Mouse (Mus musculus) inflammation-experienced regulatory T-cells (primary cell): ENCODE data around the gene Fpr-rs7. TPM values are rescaled to one million over a fixed set of nuclear protein-coding genes. Genes with fewer than 3 reads are reported as not detected.

ENCODE experiments used
- polyA plus RNA-seq, 2 experiments: library from polyadenylated mRNA; unstranded; fragments of 100-300 nt; shearing (Covaris generic); gene quantifications; one replicate each; pipeline ENCODE4 v1.2.1; 2017

The Fpr-rs7 gene
- polyA plus RNA-seq, result not detected

DNA sequence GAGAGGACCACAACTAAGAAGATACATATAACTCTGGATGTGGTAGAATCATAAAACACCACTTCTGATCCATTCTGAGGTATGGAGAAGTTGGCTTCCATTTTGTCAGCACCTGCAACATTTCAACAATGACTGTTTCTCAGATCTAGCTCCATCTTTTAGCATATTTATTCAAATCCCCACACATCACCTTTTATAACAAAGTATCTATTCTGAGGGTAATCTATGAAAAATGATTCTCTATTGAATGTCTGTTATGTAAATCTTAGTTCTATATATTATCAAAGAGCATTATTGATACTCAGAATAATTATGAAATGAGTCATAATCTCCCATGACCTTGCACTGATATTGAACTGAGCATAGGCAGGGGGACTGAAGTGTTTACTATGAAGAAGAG, at the start of gene Fpr-rs7:
Gene Fpr-rs7, minus strand, starts transcription at position 101 of the 400 bp plus-strand sequence.

Other genes starting within 250 kb of the Fpr-rs7 start
- not detected for gene Vmn2r104, start 65.9 kb downstream of the Fpr-rs7 start, polyA plus RNA-seq
- not detected for gene Fpr-rs6, start 68.9 kb upstream of the Fpr-rs7 start, polyA plus RNA-seq
- under 1 TPM in 1 of 2 experiments, not detected in 1; 0.08 TPM for gene Vmn2r105, start 120.8 kb upstream of the Fpr-rs7 start, polyA plus RNA-seq
- gene Vmn2r106, start 171.3 kb upstream of the Fpr-rs7 start, polyA plus RNA-seq, result under 1 TPM; 0.18 to 0.22 TPM
- gene Vmn2r107, start 231.0 kb upstream of the Fpr-rs7 start, polyA plus RNA-seq, result under 1 TPM in 1 of 2 experiments, not detected in 1; 0.02 TPM